Mouse (Mus musculus) heart, postnatal 0 days (tissue): ENCODE results near the gene Neil1.

ENCODE experiments used
- CTCF ChIP-seq: IDR thresholded peaks from 2 replicates; pipeline ENCODE4 v1.5.1; 2016; ENCODE audit warnings: antibody characterized with exemption, control low read depth, low read depth
- EP300 ChIP-seq: IDR thresholded peaks from 2 replicates; pipeline ENCODE4 v1.6.1; 2016; ENCODE audit warnings: antibody characterized with exemption, low read depth

DNA sequence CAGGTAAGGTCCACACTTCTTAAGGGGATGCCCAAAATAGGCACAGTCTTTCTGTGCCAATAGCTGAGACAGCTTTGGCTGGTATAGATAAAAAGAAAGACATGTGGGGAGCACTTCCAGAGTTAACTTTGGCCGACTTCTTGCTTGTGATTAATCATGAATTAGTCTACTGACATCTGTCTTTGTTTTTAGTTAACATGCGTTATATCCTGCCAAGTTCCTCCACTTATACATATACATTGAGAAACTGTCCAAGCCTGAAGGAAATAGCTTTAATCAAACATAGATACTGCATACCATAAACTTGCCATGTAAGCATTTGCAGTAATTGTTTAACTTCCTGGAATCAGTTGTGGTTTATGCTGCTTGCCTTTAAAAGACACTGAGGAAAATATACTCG, 48.6 kb upstream of the Neil1 start:
- TF ChIP-seq CTCF (no peak), EP300 (no peak)
